Mouse (Mus musculus): Measurements from ENCODE around the gene Olfr509. TPM values are rescaled to one million over a fixed set of nuclear protein-coding genes. Genes with fewer than 3 reads are reported as not detected.

The Olfr509 gene
- polyA plus RNA-seq, 1 experiment from 2014 or later: 0.47 TPM

Other genes with a start within 250 kb of the Olfr509 start
- gene Olfr497, start 231.5 kb downstream of the Olfr509 start, polyA plus RNA-seq (2015; fragmentation: Nextera tagmentation; extraction: Ambion mirVana): not detected in 2 replicates
- 0.09 and 0.13 TPM in 2 replicates for gene Olfr498, start 186.6 kb downstream of the Olfr509 start, polyA plus RNA-seq (2015; fragmentation: Nextera tagmentation; extraction: Ambion mirVana)
- not detected in 2 replicates for gene Olfr502, start 126.8 kb downstream of the Olfr509 start, polyA plus RNA-seq (2015; fragmentation: Nextera tagmentation; extraction: Ambion mirVana)
- gene Olfr503, start 107.4 kb downstream of the Olfr509 start, polyA plus RNA-seq (2015; fragmentation: Nextera tagmentation; extraction: Ambion mirVana): not detected in 2 replicates
- not detected in 2 replicates for gene Olfr504, start 86.1 kb downstream of the Olfr509 start, polyA plus RNA-seq (2015; fragmentation: Nextera tagmentation; extraction: Ambion mirVana)
- gene Olfr506, start 41.1 kb downstream of the Olfr509 start, polyA plus RNA-seq (2015; fragmentation: Nextera tagmentation; extraction: Ambion mirVana): 0.08 and 0.19 TPM in 2 replicates
- gene Olfr507, start 30.1 kb downstream of the Olfr509 start, polyA plus RNA-seq (2015; fragmentation: Nextera tagmentation; extraction: Ambion mirVana): not detected in 2 replicates
- 0.30 TPM in 1 of 2 replicates, not detected in the other for gene Olfr508, start 21.9 kb downstream of the Olfr509 start, polyA plus RNA-seq (2015; fragmentation: Nextera tagmentation; extraction: Ambion mirVana)
- 0.17 TPM in 1 of 2 replicates, not detected in the other for gene Olfr510, start 14.5 kb upstream of the Olfr509 start, polyA plus RNA-seq (2015; fragmentation: Nextera tagmentation; extraction: Ambion mirVana)
- 0.47 TPM in 1 of 2 replicates, not detected in the other for gene Olfr512, start 61.4 kb upstream of the Olfr509 start, polyA plus RNA-seq (2015; fragmentation: Nextera tagmentation; extraction: Ambion mirVana)
- 0.17 TPM in 1 of 2 replicates, not detected in the other for gene Olfr513, start 99.1 kb upstream of the Olfr509 start, polyA plus RNA-seq (2015; fragmentation: Nextera tagmentation; extraction: Ambion mirVana)
- not detected in 2 replicates for gene Olfr514, start 174.1 kb upstream of the Olfr509 start, polyA plus RNA-seq (2015; fragmentation: Nextera tagmentation; extraction: Ambion mirVana)
- gene Olfr516, start 198.6 kb upstream of the Olfr509 start, polyA plus RNA-seq (2015; fragmentation: Nextera tagmentation; extraction: Ambion mirVana): 0.14 and 0.23 TPM in 2 replicates
- not detected in 2 replicates for gene Olfr517, start 220.5 kb upstream of the Olfr509 start, polyA plus RNA-seq (2015; fragmentation: Nextera tagmentation; extraction: Ambion mirVana)
- 0.05 and 0.12 TPM in 2 replicates for gene Olfr518, start 233.1 kb upstream of the Olfr509 start, polyA plus RNA-seq (2015; fragmentation: Nextera tagmentation; extraction: Ambion mirVana)
- gene Olfr519, start 242.5 kb upstream of the Olfr509 start, polyA plus RNA-seq (2015; fragmentation: Nextera tagmentation; extraction: Ambion mirVana): not detected in 2 replicates

All from embryonic facial prominence, embryonic 15.5 days (tissue).